Mouse (Mus musculus): Measurements from ENCODE around the gene Cerk. TPM values are rescaled to one million over a fixed set of nuclear protein-coding genes. Genes with fewer than 3 reads are reported as not detected.
A peak's percentile ranks its signal among the peaks of the same experiment; 100 is the strongest.

Gene Cerk
- total and polyA plus RNA-seq, 3 experiments = 2.5 to 10.3 (median 4.4) TPM

DNA sequence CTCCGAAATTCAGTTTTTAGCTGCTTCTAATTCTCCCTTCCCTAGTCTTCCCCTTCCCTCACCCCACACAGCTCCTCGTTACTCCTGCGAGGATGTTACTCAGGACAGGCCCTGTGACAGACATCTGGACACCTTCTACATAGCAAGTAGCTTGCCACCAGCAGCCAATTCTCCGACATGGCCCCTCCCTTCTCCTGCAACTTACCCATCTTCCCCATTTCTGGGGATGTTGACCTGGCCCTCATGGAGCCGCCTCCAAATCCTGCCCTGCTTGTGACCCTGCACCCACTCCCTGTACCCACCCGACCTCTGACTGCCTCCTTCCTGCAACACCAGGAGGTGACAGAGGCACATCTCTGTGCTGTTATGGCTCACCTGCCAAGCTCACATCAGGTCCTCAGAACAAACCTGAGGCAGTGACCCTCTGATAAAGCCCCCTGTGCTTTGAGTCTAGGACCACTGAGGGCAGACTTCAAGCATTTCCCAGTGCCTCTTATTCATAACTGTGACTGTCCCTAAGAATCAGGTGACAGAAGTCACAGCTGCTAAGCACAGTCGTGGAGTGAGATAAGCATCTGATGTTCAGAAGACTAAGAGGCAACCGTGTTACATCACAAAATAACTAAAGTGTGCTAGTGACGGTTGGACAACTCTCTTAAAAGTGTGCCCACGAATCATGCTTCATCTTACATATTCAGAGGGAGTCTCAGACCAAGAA is 18.0 kb downstream of the Cerk start:
- Histone ChIP-seq H3K27me3 (replicated peaks) (peaks cover 18% of the 10 kb centered on the region), H3K9ac (ENCODE audit: insufficient read depth, low read depth) (no peak overlapping the region), H3K79me2 (replicated peaks; ENCODE audit: control insufficient read depth, extremely low read depth, insufficient read depth, poor library complexity, severe bottlenecking) (0 out of 2 replicates have a peak, but pooled peaks cover 3% of the 10 kb centered on the region), H3K4me3 (replicated peaks in 1 of 3; ENCODE audit: low read depth in 2 of 3, low read length in 2 of 3, poor library complexity in 1 of 3) (no peak overlapping the region), H3K27ac (ENCODE audit: insufficient read depth, low read depth) (no peak overlapping the region; the same call in 1 of the 2 replicates), H3K36me3 (replicated peaks in 1 of 2; ENCODE audit: control insufficient read depth in 1 of 2, insufficient read depth in 1 of 2, low read length in 1 of 2) (peaks cover 4 to 7% of the 10 kb centered on the region in 2 experiments), H3K4me1 (ENCODE audit: control insufficient read depth in 1 of 2, insufficient read depth in 2 of 2) (peaks cover 15 to 18% of the 10 kb centered on the region in 2 experiments), H3K4me2 (ENCODE audit: insufficient read depth, low read depth, poor library complexity, severe bottlenecking) (no peak overlapping the region), H3K9me3 (replicated peaks; ENCODE audit: low read length) (no peaks in the 10 kb centered on the region)
- dilution Hi-C loops (cut with MboI; ENCODE audit: extremely low pct_ligation_motif_present, extremely low pct_unique_long_range_greater_than_20kb, low sequenced_read_pairs) (no loop called here), in situ Hi-C loops (cut with MboI; ENCODE audit: low pct_ligation_motif_present, low pct_unique_long_range_greater_than_20kb, low sequenced_read_pairs) (loop anchor here (10.0 kb wide), 1 partner anchor 47 kb away; the partner anchor contains the start of gene Tbc1d22a)
- TF ChIP-seq MAFK (IDR thresholded peaks at IDR 0.05; ENCODE audit: insufficient replicate concordance, low read length) = no peak
- DNase-seq (ENCODE audit: extremely low read depth) = no peak

GRCm38 (mm10) chr15:86167032-86167655 is 18.8 kb downstream of the Cerk start:
- DNase-seq (ENCODE audit: extremely low read depth) = no peak
- Histone ChIP-seq H3K27ac (ENCODE audit: insufficient read depth, low read depth) (no peak overlapping the region), H3K9ac (ENCODE audit: insufficient read depth, low read depth) (no peak overlapping the region), H3K79me2 (replicated peaks; ENCODE audit: control insufficient read depth, extremely low read depth, insufficient read depth, poor library complexity, severe bottlenecking) (0 out of 2 replicates have a peak, but pooled peaks cover 3% of the 10 kb centered on the region), H3K36me3 (replicated peaks in 1 of 2; ENCODE audit: control insufficient read depth in 1 of 2, insufficient read depth in 1 of 2, low read length in 1 of 2) (peaks cover 4 to 7% of the 10 kb centered on the region in 2 experiments), H3K9me3 (replicated peaks; ENCODE audit: low read length) (no peaks in the 10 kb centered on the region), H3K4me3 (replicated peaks in 1 of 3; ENCODE audit: low read depth in 2 of 3, low read length in 2 of 3, poor library complexity in 1 of 3) (no peak overlapping the region), H3K27me3 (replicated peaks) (peaks cover 17% of the 10 kb centered on the region), H3K4me2 (ENCODE audit: insufficient read depth, low read depth, poor library complexity, severe bottlenecking) (no peak overlapping the region), H3K4me1 (ENCODE audit: control insufficient read depth in 1 of 2, insufficient read depth in 2 of 2) (peaks cover 7 to 10% of the 10 kb centered on the region in 2 experiments)
- in situ Hi-C loops (cut with MboI; ENCODE audit: low pct_ligation_motif_present, low pct_unique_long_range_greater_than_20kb, low sequenced_read_pairs) (loop anchor here (10.0 kb wide), 1 partner anchor 48 kb away; the partner anchor contains the start of gene Tbc1d22a), dilution Hi-C loops (cut with MboI; ENCODE audit: extremely low pct_ligation_motif_present, extremely low pct_unique_long_range_greater_than_20kb, low sequenced_read_pairs) (no loop called here)
- TF ChIP-seq MEF2A (IDR thresholded peaks at IDR 0.05; ENCODE audit: borderline replicate concordance, low read depth, low read length) (no peak), RCOR1 (conservative IDR thresholded peaks at IDR 0.05; ENCODE audit: low read depth, low read length) (no peak), NRF1 (IDR thresholded peaks at IDR 0.05; ENCODE audit: low read depth, low read length) (no peak), MAX (IDR thresholded peaks at IDR 0.05; ENCODE audit: low read length) (no peak), JUN (IDR thresholded peaks at IDR 0.05; ENCODE audit: insufficient read depth, low read depth, low read length) (no peak), EP300 (IDR thresholded peaks at IDR 0.05; ENCODE audit: low read length) (no peak), PAX5 (IDR thresholded peaks at IDR 0.05; ENCODE audit: low read length) (no peak)

GRCm38 (mm10) chr15:86165811-86166590 is 19.9 kb downstream of the Cerk start:
- no peak overlapping the region for H3K27ac ChIP-seq (ENCODE audit: insufficient read depth, low read depth)
- TF ChIP-seq SMC3 (IDR thresholded peaks at IDR 0.05; ENCODE audit: low read depth, low read length) (peak; percentile 25; the same call in 1 of the 2 replicates), GABPA (IDR thresholded peaks at IDR 0.05; ENCODE audit: insufficient replicate concordance, low read depth, low read length) (no peak), MAZ (IDR thresholded peaks at IDR 0.05; ENCODE audit: low read depth, low read length) (no peak), CTCF (conservative IDR thresholded peaks at IDR 0.05 in 1 of 2, IDR thresholded peaks at IDR 0.05 in 1 of 2; ENCODE audit: low read depth in 2 of 2, low read length in 2 of 2) (peak in 1 of 2 experiments; percentile 43; a peak in 2 of 4 replicates), MXI1 (IDR thresholded peaks at IDR 0.05; ENCODE audit: low read depth, low read length) (no peak), RAD21 (IDR thresholded peaks at IDR 0.05; ENCODE audit: low read depth, low read length) (peak; percentile 32), MAFK (IDR thresholded peaks at IDR 0.05; ENCODE audit: insufficient replicate concordance, low read length) (peak; percentile 98)
- DNase-seq (ENCODE audit: extremely low read depth) = no peak
- H3K9ac ChIP-seq (ENCODE audit: insufficient read depth, low read depth) = no peak overlapping the region
- H3K27me3 ChIP-seq (replicated peaks) = peaks cover 9% of the 10 kb centered on the region
- no peaks in the 10 kb centered on the region for H3K79me2 ChIP-seq (replicated peaks; ENCODE audit: control insufficient read depth, extremely low read depth, insufficient read depth, poor library complexity, severe bottlenecking)
- H3K4me3 ChIP-seq (replicated peaks in 1 of 3; ENCODE audit: low read depth in 2 of 3, low read length in 2 of 3, poor library complexity in 1 of 3) = no peak overlapping the region
- in situ Hi-C loops (cut with MboI; ENCODE audit: low pct_ligation_motif_present, low pct_unique_long_range_greater_than_20kb, low sequenced_read_pairs) (loop anchor here (10.0 kb wide), 1 partner anchor 49 kb away; the partner anchor contains the start of gene Tbc1d22a), dilution Hi-C loops (cut with MboI; ENCODE audit: extremely low pct_ligation_motif_present, extremely low pct_unique_long_range_greater_than_20kb, low sequenced_read_pairs) (no loop called here)
- H3K9me3 ChIP-seq (replicated peaks; ENCODE audit: low read length) = peaks cover 4% of the 10 kb centered on the region
- H3K4me1 ChIP-seq (ENCODE audit: control insufficient read depth in 1 of 2, insufficient read depth in 2 of 2) = peaks cover 5 to 9% of the 10 kb centered on the region in 2 experiments; a peak in 2 of 4 replicates
- peaks cover 7 to 10% of the 10 kb centered on the region in 2 experiments for H3K36me3 ChIP-seq (replicated peaks in 1 of 2; ENCODE audit: control insufficient read depth in 1 of 2, insufficient read depth in 1 of 2, low read length in 1 of 2)
- no peak overlapping the region for H3K4me2 ChIP-seq (ENCODE audit: insufficient read depth, low read depth, poor library complexity, severe bottlenecking)

Measured in CH12.LX (cell line).